Mouse (Mus musculus): ENCODE results near the gene Cd19.

- TF ChIP-seq CTCF (IDR thresholded peaks at IDR 0.05; ENCODE audit: control insufficient read depth, insufficient read depth, low read length) (no peak), POLR2A (IDR thresholded peaks at IDR 0.05; ENCODE audit: borderline replicate concordance, control insufficient read depth, low read depth, low read length) (no peak)
These were observed 12.7 kb upstream of the Cd19 start for GRCm38 (mm10) chr7:126427323-126427860.
